Mouse (Mus musculus) ES-E14 (cell line): ENCODE measurements at regions not wholly inside any gene's neighbourhood (a gene's known extent, or its start where the extent isn't known, plus 50 kb on each side); places are given as distances from the start of the nearest gene placed in this dataset.

Experiments
- DNase-seq: peaks from one replicate; pipeline ENCODE4 v3.0.0-alpha.2; 2013; ENCODE audit warnings: low read depth, low spot score
- H3K27ac ChIP-seq: 2 replicates; pipeline ENCODE4 v1.5.1; 2012; ENCODE audit warnings: low read depth, mild to moderate bottlenecking, low read length, moderate library complexity, mixed read lengths; ENCODE audit not compliant: poor library complexity, insufficient read depth, severe bottlenecking
- H3K36me3 ChIP-seq: 2 replicates; pipeline ENCODE4 v1.6.1; 2012; ENCODE audit warnings: mild to moderate bottlenecking, low read length, moderate library complexity, mixed read lengths; ENCODE audit not compliant: control insufficient read depth, poor library complexity, insufficient read depth, severe bottlenecking
- H3K4me1 ChIP-seq, 2 experiments: fragments of 150-350 bp in 1 of 2; sonication (generic) in 1 of 2; 2 replicates each; pipeline ENCODE4 v1.6.1; 2012; ENCODE audit warnings: low read length in 2 of 2, mild to moderate bottlenecking in 1 of 2, mixed read lengths in 1 of 2; ENCODE audit not compliant: control insufficient read depth in 2 of 2, insufficient read depth in 2 of 2, poor library complexity in 1 of 2
- H3K4me3 ChIP-seq, 2 experiments: fragments of 150-350 bp in 1 of 2; sonication (generic) in 1 of 2; 2 replicates each; pipeline ENCODE4 v1.5.1; 2012; ENCODE audit warnings: low read length in 2 of 2, low read depth in 1 of 2, mild to moderate bottlenecking in 1 of 2, mixed read lengths in 1 of 2; ENCODE audit not compliant: insufficient read depth in 1 of 2, poor library complexity in 1 of 2, severe bottlenecking in 1 of 2
- H3K9ac ChIP-seq: 2 replicates; pipeline ENCODE4 v1.6.1; 2012; ENCODE audit warnings: low read depth, mild to moderate bottlenecking, low read length, mixed read lengths; ENCODE audit not compliant: poor library complexity, insufficient read depth, severe bottlenecking
- H3K9me3 ChIP-seq: fragments of 150-350 bp; sonication (generic); 2 replicates; pipeline ENCODE4 v1.6.1; 2012; ENCODE audit warnings: low read depth, mild to moderate bottlenecking, low read length; ENCODE audit not compliant: control insufficient read depth, insufficient read depth
- CHD2 ChIP-seq: IDR thresholded peaks from 2 replicates; pipeline ENCODE4 v1.6.1; 2014; ENCODE audit warnings: mild to moderate bottlenecking, low read depth, low read length, inconsistent platforms
- HCFC1 ChIP-seq: IDR thresholded peaks from 2 replicates; pipeline ENCODE4 v1.6.1; 2012; ENCODE audit warnings: low read length, inconsistent platforms, borderline replicate concordance; ENCODE audit not compliant: insufficient read depth
- MAFK ChIP-seq: IDR thresholded peaks from 2 replicates; pipeline ENCODE4 v1.6.1; 2014; ENCODE audit warnings: mild to moderate bottlenecking, low read depth, low read length, inconsistent platforms; ENCODE audit not compliant: insufficient read depth
- ZC3H11A ChIP-seq: IDR thresholded peaks from 2 replicates; pipeline ENCODE4 v1.6.1; 2012; ENCODE audit warnings: low read depth, mild to moderate bottlenecking, inconsistent platforms, low read length, borderline replicate concordance
- ZNF384 ChIP-seq: IDR thresholded peaks from 2 replicates; pipeline ENCODE4 v1.6.1; 2012; ENCODE audit warnings: low read depth, low read length, inconsistent platforms
- in situ Hi-C, 2 experiments: fragments of 600-800 bp; cut with MboI; formaldehyde crosslinking; loops; one replicate each; pipeline ENCODE4 v1.15.1; 2025; ENCODE audit warnings: low sequenced_read_pairs in 2 of 2, inconsistent platforms in 1 of 2; ENCODE audit not compliant: unreplicated experiment in 2 of 2

DNA sequence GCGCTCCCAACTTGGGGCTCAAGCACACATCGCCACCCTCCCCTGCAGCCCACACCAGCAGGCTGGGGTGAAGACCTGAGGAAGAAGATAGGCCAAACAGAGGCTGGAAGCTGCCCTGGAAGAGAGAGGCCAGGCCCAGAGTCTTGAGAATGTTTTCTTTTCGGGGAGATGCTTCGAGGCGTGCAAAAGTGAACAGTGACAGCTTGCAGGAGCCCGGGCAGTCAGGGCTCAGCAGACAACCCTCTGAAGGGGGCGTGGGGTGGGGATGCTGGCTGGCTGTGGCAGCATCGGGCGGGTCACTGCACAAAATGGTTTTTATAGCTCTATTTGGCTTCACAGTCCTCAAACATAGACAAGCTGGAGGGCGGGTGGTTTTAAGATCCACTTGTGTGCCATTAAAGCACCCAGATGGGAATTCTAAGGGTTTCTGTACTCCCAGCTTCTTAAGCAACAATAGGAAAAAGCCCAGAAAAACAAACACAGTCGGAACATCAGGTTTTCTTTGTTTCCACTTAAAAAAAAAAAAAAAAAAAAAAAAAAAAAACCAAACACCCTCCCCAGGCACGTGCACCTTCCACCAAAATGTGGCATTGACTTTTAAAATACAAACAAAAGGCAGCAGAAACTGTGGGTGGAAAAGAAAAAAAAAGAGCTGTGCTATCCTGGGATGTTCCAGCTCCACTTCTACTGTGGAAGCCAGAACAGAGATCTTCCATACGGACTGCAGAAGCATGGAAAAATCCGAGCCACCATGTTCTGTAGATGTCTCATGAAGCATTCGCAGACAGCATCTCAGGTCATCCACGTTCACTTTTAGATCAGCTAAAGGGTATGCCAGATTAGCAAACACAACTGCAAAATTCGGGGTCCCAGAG lies 123.5 kb downstream of the Ly86 start:
- H3K4me3 ChIP-seq = peak overlapping the region in 1 of 2 experiments; percentile 35; a peak in 2 of 4 replicates
- in situ Hi-C loops = no loop called here
- no peak overlapping the region for H3K9ac ChIP-seq
- no peaks in the 10 kb centered on the region for H3K9me3 ChIP-seq
- no peaks in the 10 kb centered on the region for H3K36me3 ChIP-seq
- peaks cover 0 to 7% of the 10 kb centered on the region in 2 experiments; a peak in 2 of 4 replicates for H3K4me1 ChIP-seq
- TF ChIP-seq HCFC1 (no peak), ZC3H11A (no peak), MAFK (no peak), CHD2 (no peak), ZNF384 (no peak)
- DNase-seq = no peak
- H3K27ac ChIP-seq = no peak overlapping the region

DNA sequence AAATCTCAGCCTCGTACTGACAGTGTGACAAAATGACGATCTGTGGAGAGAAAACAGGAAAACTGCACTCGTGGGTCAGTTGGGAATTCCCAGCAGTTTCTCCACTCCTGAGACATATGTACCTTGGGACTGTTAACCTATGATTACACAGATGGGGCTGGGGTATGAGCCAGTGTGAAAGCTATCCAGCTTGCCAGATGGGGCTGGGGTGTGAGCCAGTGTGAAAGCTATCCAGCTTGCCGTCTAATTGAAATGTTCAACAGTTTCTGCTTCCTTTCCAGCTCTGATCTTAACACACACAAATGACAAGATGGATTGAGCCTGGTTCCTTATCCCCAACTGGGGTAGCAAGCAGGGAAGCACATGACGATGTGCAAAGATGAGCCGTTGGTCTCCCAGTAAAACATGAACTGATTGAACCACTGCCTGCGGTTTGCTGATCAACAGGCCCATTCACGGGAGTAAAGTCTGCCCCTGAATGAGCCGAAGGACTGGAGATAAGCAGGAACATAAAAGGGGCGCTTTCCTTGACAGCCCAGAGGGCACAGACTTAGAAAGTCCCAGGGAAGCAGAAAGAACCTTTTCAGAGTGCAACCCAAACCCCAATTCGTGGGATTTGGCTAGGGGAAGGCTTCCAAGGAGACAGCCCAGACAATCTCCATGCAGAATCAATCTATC lies 125.4 kb downstream of the Ly86 start:
- no peak for TF ChIP-seq ZNF384
- no peak for TF ChIP-seq CHD2
- TF ChIP-seq MAFK = no peak
- TF ChIP-seq HCFC1 = no peak
- H3K9me3 ChIP-seq = no peaks in the 10 kb centered on the region
- in situ Hi-C loops = no loop called here
- DNase-seq = no peak
- H3K4me1 ChIP-seq = peaks cover 0 to 7% of the 10 kb centered on the region in 2 experiments; a peak in 2 of 4 replicates
- H3K4me3 ChIP-seq = no peak overlapping the region
- no peak overlapping the region for H3K9ac ChIP-seq
- H3K36me3 ChIP-seq = no peaks in the 10 kb centered on the region
- H3K27ac ChIP-seq = no peak overlapping the region

DNA sequence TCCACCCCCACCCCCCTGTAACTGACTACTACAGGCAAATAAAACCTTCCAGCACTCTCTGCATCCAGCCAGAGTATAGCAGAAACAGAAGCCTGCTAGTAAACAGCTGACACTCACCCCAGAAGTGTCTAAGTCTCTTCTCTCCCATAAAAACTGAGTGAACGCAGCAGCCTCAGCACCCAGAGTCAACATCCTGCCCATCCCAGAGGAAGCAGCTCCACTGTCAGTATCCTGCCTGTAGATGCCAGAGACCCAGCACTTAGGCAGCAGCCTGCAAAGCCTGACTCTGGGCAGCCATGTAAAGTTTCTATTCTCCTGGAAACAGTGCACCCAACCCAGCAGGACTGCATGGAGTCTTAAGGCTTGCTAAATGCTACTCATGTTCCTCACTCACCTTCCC lies 128.4 kb downstream of the Ly86 start:
- no peak overlapping the region for H3K4me3 ChIP-seq
- H3K9ac ChIP-seq = no peak overlapping the region
- DNase-seq = no peak
- no peak overlapping the region for H3K27ac ChIP-seq
- H3K9me3 ChIP-seq = no peaks in the 10 kb centered on the region
- TF ChIP-seq ZNF384 = no peak
- TF ChIP-seq MAFK = no peak
- no peak for TF ChIP-seq CHD2
- no peak for TF ChIP-seq ZC3H11A
- TF ChIP-seq HCFC1 = no peak
- in situ Hi-C loops = no loop called here
- H3K36me3 ChIP-seq = no peaks in the 10 kb centered on the region
- peaks cover 3 to 14% of the 10 kb centered on the region in 2 experiments; a peak in 3 of 4 replicates for H3K4me1 ChIP-seq

DNA sequence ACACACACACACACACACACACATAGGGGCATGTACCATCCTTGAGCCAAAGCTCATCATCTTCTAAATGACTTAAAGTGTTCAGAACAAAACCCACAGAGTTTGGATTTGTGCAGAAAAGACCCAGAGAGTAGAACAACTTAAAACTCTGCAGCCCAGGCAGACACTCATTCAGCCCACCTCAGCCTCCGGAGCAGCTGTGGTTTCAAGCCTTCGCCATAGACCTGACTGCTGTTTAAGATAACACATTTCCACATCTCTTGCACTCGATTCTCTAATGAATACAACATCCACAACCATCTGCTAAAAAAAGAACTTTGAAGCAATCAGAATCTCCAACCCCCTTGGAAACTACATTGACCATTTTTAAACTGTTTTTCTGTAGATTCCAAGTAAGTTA lies 130.8 kb downstream of the Ly86 start:
- TF ChIP-seq ZNF384 = no peak
- TF ChIP-seq ZC3H11A = no peak
- no peak for TF ChIP-seq HCFC1
- TF ChIP-seq MAFK = no peak
- TF ChIP-seq CHD2 = no peak
- H3K9me3 ChIP-seq = no peaks in the 10 kb centered on the region
- no peak overlapping the region for H3K27ac ChIP-seq
- no peak overlapping the region for H3K4me3 ChIP-seq
- H3K36me3 ChIP-seq = no peaks in the 10 kb centered on the region
- H3K9ac ChIP-seq = no peak overlapping the region
- peaks cover 3 to 14% of the 10 kb centered on the region in 2 experiments; a peak in 3 of 4 replicates for H3K4me1 ChIP-seq
- no peak for DNase-seq
- in situ Hi-C loops = no loop called here
